Mouse (Mus musculus): ENCODE measurements around the gene Sppl3. TPM values are rescaled to one million over a fixed set of nuclear protein-coding genes. Genes with fewer than 3 reads are reported as not detected.
A peak's percentile ranks its signal among the peaks of the same experiment; 100 is the strongest.

Gene Sppl3
- polyA plus RNA-seq, 1 experiment from 2014 or later, result 31.7 TPM

GRCm38 (mm10) chr5:115007768-115008167 is 3.2 kb upstream of the Sppl3 start:
- Histone ChIP-seq H3K27ac (ENCODE audit: low read depth, low read length) (no peak overlapping the region), H3K4me2 (ENCODE audit: low read depth, low read length, severe bottlenecking) (no peak overlapping the region), H3K27me3 (ENCODE audit: control insufficient read depth, insufficient read depth, low read length) (no peaks in the 10 kb centered on the region), H3K9ac (ENCODE audit: low read length) (no peak overlapping the region), H3K4me3 (ENCODE audit: low read depth, low read length) (no peak overlapping the region), H3K36me3 (ENCODE audit: control insufficient read depth, insufficient read depth, low read length) (no peaks in the 10 kb centered on the region), H3K4me1 (replicated peaks; ENCODE audit: control insufficient read depth, insufficient read depth, low read length) (peaks cover 4% of the 10 kb centered on the region), H3K9me3 (ENCODE audit: control insufficient read depth, low read length) (no peaks in the 10 kb centered on the region)
- DNase-seq (ENCODE audit: low spot score) (peak; percentile 35), ATAC-seq (replicated peaks; ENCODE audit: low FRiP score) (no peak)
- WGBS, result 87% methylated on average over 5 of the region's 5 CpGs

- whole genome bisulfite sequencing, result 84% methylated on average over 7 of the region's 7 CpGs
- DNase-seq (ENCODE audit: low spot score), result peak; percentile 22
- H3K9ac ChIP-seq (ENCODE audit: low read length), result no peak overlapping the region
- peaks cover 5% of the 10 kb centered on the region for H3K4me1 ChIP-seq (replicated peaks; ENCODE audit: control insufficient read depth, insufficient read depth, low read length)
- no peak overlapping the region for H3K27ac ChIP-seq (ENCODE audit: low read depth, low read length)
- no peaks in the 10 kb centered on the region for H3K36me3 ChIP-seq (ENCODE audit: control insufficient read depth, insufficient read depth, low read length)
- ATAC-seq (replicated peaks; ENCODE audit: low FRiP score), result no peak
- H3K9me3 ChIP-seq (ENCODE audit: control insufficient read depth, low read length), result no peaks in the 10 kb centered on the region
- no peak overlapping the region for H3K4me3 ChIP-seq (ENCODE audit: low read depth, low read length)
- no peak overlapping the region for H3K4me2 ChIP-seq (ENCODE audit: low read depth, low read length, severe bottlenecking)
- H3K27me3 ChIP-seq (ENCODE audit: control insufficient read depth, insufficient read depth, low read length), result no peaks in the 10 kb centered on the region
Measured at GRCm38 (mm10) chr5:115008307-115008706, 2.6 kb upstream of the Sppl3 start.

GRCm38 (mm10) chr5:115009143-115009542 is 1.8 kb upstream of the Sppl3 start:
- Histone ChIP-seq H3K4me3 (ENCODE audit: low read depth, low read length) (no peak overlapping the region), H3K27ac (ENCODE audit: low read depth, low read length) (no peak overlapping the region), H3K27me3 (ENCODE audit: control insufficient read depth, insufficient read depth, low read length) (no peaks in the 10 kb centered on the region), H3K9me3 (ENCODE audit: control insufficient read depth, low read length) (no peaks in the 10 kb centered on the region), H3K9ac (ENCODE audit: low read length) (no peak overlapping the region), H3K4me2 (ENCODE audit: low read depth, low read length, severe bottlenecking) (no peak overlapping the region), H3K36me3 (ENCODE audit: control insufficient read depth, insufficient read depth, low read length) (no peaks in the 10 kb centered on the region), H3K4me1 (replicated peaks; ENCODE audit: control insufficient read depth, insufficient read depth, low read length) (peaks cover 5% of the 10 kb centered on the region)
- ATAC-seq (replicated peaks; ENCODE audit: low FRiP score) (no peak), DNase-seq (ENCODE audit: low spot score) (no peak)
- WGBS, result 91% methylated on average over 6 of the region's 6 CpGs

- WGBS, result 59% methylated on average over 3 of the region's 3 CpGs
- DNase-seq (ENCODE audit: low spot score) (no peak), ATAC-seq (replicated peaks; ENCODE audit: low FRiP score) (no peak)
- H3K27me3 ChIP-seq (ENCODE audit: control insufficient read depth, insufficient read depth, low read length), result no peaks in the 10 kb centered on the region
- no peaks in the 10 kb centered on the region for H3K9me3 ChIP-seq (ENCODE audit: control insufficient read depth, low read length)
- no peak overlapping the region for H3K4me3 ChIP-seq (ENCODE audit: low read depth, low read length)
- no peak overlapping the region for H3K27ac ChIP-seq (ENCODE audit: low read depth, low read length)
- H3K4me1 ChIP-seq (replicated peaks; ENCODE audit: control insufficient read depth, insufficient read depth, low read length), result peaks cover 5% of the 10 kb centered on the region
- H3K4me2 ChIP-seq (ENCODE audit: low read depth, low read length, severe bottlenecking), result no peak overlapping the region
- no peaks in the 10 kb centered on the region for H3K36me3 ChIP-seq (ENCODE audit: control insufficient read depth, insufficient read depth, low read length)
- no peak overlapping the region for H3K9ac ChIP-seq (ENCODE audit: low read length)
Measured at GRCm38 (mm10) chr5:115009961-115010360, 976 bp upstream of the Sppl3 start.

- Histone ChIP-seq H3K4me2 (ENCODE audit: low read depth, low read length, severe bottlenecking) (peak overlapping the region; percentile 79), H3K4me1 (replicated peaks; ENCODE audit: control insufficient read depth, insufficient read depth, low read length) (peaks cover 5% of the 10 kb centered on the region), H3K27ac (ENCODE audit: low read depth, low read length) (peak overlapping the region; percentile 79), H3K36me3 (ENCODE audit: control insufficient read depth, insufficient read depth, low read length) (no peaks in the 10 kb centered on the region), H3K4me3 (ENCODE audit: low read depth, low read length) (peak overlapping the region; percentile 100), H3K27me3 (ENCODE audit: control insufficient read depth, insufficient read depth, low read length) (no peaks in the 10 kb centered on the region), H3K9me3 (ENCODE audit: control insufficient read depth, low read length) (no peaks in the 10 kb centered on the region), H3K9ac (ENCODE audit: low read length) (peak overlapping the region; percentile 98)
- no peak; the same call in 1 of the 2 replicates for ATAC-seq (replicated peaks; ENCODE audit: low FRiP score)
- DNase-seq (ENCODE audit: low spot score), result no peak
- WGBS, result 0% methylated on average over 46 of the region's 57 CpGs
Measured at GRCm38 (mm10) chr5:115011217-115011518, 231 bp downstream of the Sppl3 start.

GRCm38 (mm10) chr5:115011519-115012261 is 753 bp downstream of the Sppl3 start:
- WGBS, result under 1% methylated on average over 63 of the region's 63 CpGs
- Histone ChIP-seq H3K27ac (ENCODE audit: low read depth, low read length) (peak overlapping the region; percentile 79), H3K36me3 (ENCODE audit: control insufficient read depth, insufficient read depth, low read length) (no peaks in the 10 kb centered on the region), H3K9me3 (ENCODE audit: control insufficient read depth, low read length) (no peaks in the 10 kb centered on the region), H3K4me2 (ENCODE audit: low read depth, low read length, severe bottlenecking) (peak overlapping the region; percentile 79), H3K4me1 (replicated peaks; ENCODE audit: control insufficient read depth, insufficient read depth, low read length) (peaks cover 5% of the 10 kb centered on the region), H3K9ac (ENCODE audit: low read length) (peak overlapping the region; percentile 98), H3K4me3 (ENCODE audit: low read depth, low read length) (peak overlapping the region; percentile 100), H3K27me3 (ENCODE audit: control insufficient read depth, insufficient read depth, low read length) (no peaks in the 10 kb centered on the region)
- ATAC-seq (replicated peaks; ENCODE audit: low FRiP score) (peak; percentile 43), DNase-seq (ENCODE audit: low spot score) (peak; percentile 76)

GRCm38 (mm10) chr5:115013436-115013835 is 2.5 kb downstream of the Sppl3 start:
- peaks cover 5% of the 10 kb centered on the region for H3K4me1 ChIP-seq (replicated peaks; ENCODE audit: control insufficient read depth, insufficient read depth, low read length)
- ATAC-seq (replicated peaks; ENCODE audit: low FRiP score) (no peak), DNase-seq (ENCODE audit: low spot score) (peak; percentile 16)
- no peak overlapping the region for H3K27ac ChIP-seq (ENCODE audit: low read depth, low read length)
- no peak overlapping the region for H3K9ac ChIP-seq (ENCODE audit: low read length)
- H3K36me3 ChIP-seq (ENCODE audit: control insufficient read depth, insufficient read depth, low read length), result no peaks in the 10 kb centered on the region
- 77% methylated on average over 3 of the region's 3 CpGs for WGBS
- no peak overlapping the region for H3K4me3 ChIP-seq (ENCODE audit: low read depth, low read length)
- no peaks in the 10 kb centered on the region for H3K9me3 ChIP-seq (ENCODE audit: control insufficient read depth, low read length)
- H3K4me2 ChIP-seq (ENCODE audit: low read depth, low read length, severe bottlenecking), result no peak overlapping the region
- H3K27me3 ChIP-seq (ENCODE audit: control insufficient read depth, insufficient read depth, low read length), result no peaks in the 10 kb centered on the region

GRCm38 (mm10) chr5:115014570-115014969 is 3.6 kb downstream of the Sppl3 start:
- DNase-seq (ENCODE audit: low spot score), result no peak
- H3K9ac ChIP-seq (ENCODE audit: low read length), result no peak overlapping the region
- ATAC-seq (replicated peaks; ENCODE audit: low FRiP score), result no peak

GRCm38 (mm10) chr5:115015121-115015520 is 4.2 kb downstream of the Sppl3 start:
- Histone ChIP-seq H3K27ac (ENCODE audit: low read depth, low read length) (no peak overlapping the region), H3K4me1 (replicated peaks; ENCODE audit: control insufficient read depth, insufficient read depth, low read length) (peaks cover 5% of the 10 kb centered on the region), H3K4me3 (ENCODE audit: low read depth, low read length) (no peak overlapping the region), H3K9ac (ENCODE audit: low read length) (no peak overlapping the region), H3K4me2 (ENCODE audit: low read depth, low read length, severe bottlenecking) (no peak overlapping the region), H3K9me3 (ENCODE audit: control insufficient read depth, low read length) (no peaks in the 10 kb centered on the region), H3K36me3 (ENCODE audit: control insufficient read depth, insufficient read depth, low read length) (no peaks in the 10 kb centered on the region), H3K27me3 (ENCODE audit: control insufficient read depth, insufficient read depth, low read length) (no peaks in the 10 kb centered on the region)
- no peak for ATAC-seq (replicated peaks; ENCODE audit: low FRiP score)
- no peak for DNase-seq (ENCODE audit: low spot score)
- WGBS, result 58% methylated on average over 4 of the region's 4 CpGs

More at GRCm38 (mm10) chr5:115014570-115014969, 3.6 kb downstream of the Sppl3 start:
- Histone ChIP-seq H3K9me3 (ENCODE audit: control insufficient read depth, low read length) (no peaks in the 10 kb centered on the region), H3K4me1 (replicated peaks; ENCODE audit: control insufficient read depth, insufficient read depth, low read length) (peaks cover 5% of the 10 kb centered on the region), H3K4me3 (ENCODE audit: low read depth, low read length) (no peak overlapping the region), H3K4me2 (ENCODE audit: low read depth, low read length, severe bottlenecking) (no peak overlapping the region), H3K36me3 (ENCODE audit: control insufficient read depth, insufficient read depth, low read length) (no peaks in the 10 kb centered on the region), H3K27me3 (ENCODE audit: control insufficient read depth, insufficient read depth, low read length) (no peaks in the 10 kb centered on the region), H3K27ac (ENCODE audit: low read depth, low read length) (no peak overlapping the region)
- 69% methylated on average over 1 of the region's 1 CpGs for WGBS

Measured in forebrain, embryonic 11.5 days (tissue).